Mouse (Mus musculus) stomach, embryonic 16.5 days (tissue): Measurements from ENCODE around the gene Lrrc3c. TPM values are rescaled to one million over a fixed set of nuclear protein-coding genes. Genes with fewer than 3 reads are reported as not detected.
A peak's percentile ranks its signal among the peaks of the same experiment; 100 is the strongest.

Experiments
- ATAC-seq: fragments of 200-750 bp; cut with Nextera tagmentation; 2 replicates; pipeline ENCODE4 v1.8.0; 2017; ENCODE audit warnings: moderate number of reproducible peaks, moderate TSS enrichment; ENCODE audit not compliant: insufficient read depth, low FRiP score
- H3K27ac ChIP-seq: fragments of 300-500 bp; sonication (generic); 2 replicates; pipeline ENCODE4 v1.5.1; 2014; ENCODE audit warnings: low read length
- H3K27me3 ChIP-seq: fragments of 300-500 bp; sonication (generic); 2 replicates; pipeline ENCODE4 v1.6.1; 2014; ENCODE audit warnings: low read length, control low read depth, mixed read lengths; ENCODE audit not compliant: control insufficient read depth, insufficient read depth
- H3K36me3 ChIP-seq: fragments of 300-500 bp; sonication (generic); 2 replicates; pipeline ENCODE4 v1.6.1; 2014; ENCODE audit warnings: low read length; ENCODE audit not compliant: control insufficient read depth, insufficient read depth
- H3K4me1 ChIP-seq: fragments of 300-500 bp; sonication (generic); 2 replicates; pipeline ENCODE4 v1.6.1; 2014; ENCODE audit warnings: low read length, control low read depth, mixed read lengths; ENCODE audit not compliant: control insufficient read depth, insufficient read depth
- H3K4me2 ChIP-seq: fragments of 300-500 bp; sonication (generic); 2 replicates; pipeline ENCODE4 v1.6.1; 2014; ENCODE audit warnings: low read depth, low read length, mixed read lengths
- H3K4me3 ChIP-seq: fragments of 300-500 bp; sonication (generic); replicated peaks from 2 replicates; pipeline ENCODE4 v1.5.1; 2014; ENCODE audit warnings: mild to moderate bottlenecking, low read length
- H3K9ac ChIP-seq: fragments of 300-500 bp; sonication (generic); 2 replicates; pipeline ENCODE4 v1.6.1; 2014; ENCODE audit warnings: low read length
- H3K9me3 ChIP-seq: fragments of 300-500 bp; sonication (generic); replicated peaks from 2 replicates; pipeline ENCODE4 v1.6.1; 2016; ENCODE audit warnings: low read length, control low read depth; ENCODE audit not compliant: control insufficient read depth
- WGBS: fragments of 180-500 bp; shearing (Covaris S2); extraction: QIAGEN DNeasy Blood & Tissue Kit; methylation state at CpG from one replicate; pipeline ENCODE4 v1.1.7; 2014; 5-methylcytosine and 5-hydroxymethylcytosine counted together
- polyA plus RNA-seq: library from polyadenylated mRNA; unstranded; fragments of >200 nt; fragmentation: Nextera tagmentation; extraction: Ambion mirVana; gene quantifications from 2 replicates; pipeline ENCODE4 v1.2.1, GENCODE M21; 2015

Gene Lrrc3c
- polyA plus RNA-seq, result not detected in 2 replicates

- H3K27me3 ChIP-seq, result peaks cover 8% of the 10 kb centered on the region; the same call in 1 of the 2 replicates
- no peaks in the 10 kb centered on the region for H3K9me3 ChIP-seq
- H3K4me2 ChIP-seq, result no peak within 1 kb of the TSS
- ATAC-seq, result no peak
- no peak within 1 kb of the TSS for H3K9ac ChIP-seq
- no peak within 1 kb of the TSS for H3K4me3 ChIP-seq
- H3K27ac ChIP-seq, result no peak within 1 kb of the TSS
- peaks cover 3% of the 10 kb centered on the region; the same call in 1 of the 2 replicates for H3K4me1 ChIP-seq
- 69% methylated on average over 8 of the region's 8 CpGs for WGBS
- no peaks in the 10 kb centered on the region for H3K36me3 ChIP-seq
Measured at GRCm38 (mm10) chr11:98597991-98598390, at the start of gene Lrrc3c. Lrrc3c (plus strand) TSS chr11:98598291.

DNA sequence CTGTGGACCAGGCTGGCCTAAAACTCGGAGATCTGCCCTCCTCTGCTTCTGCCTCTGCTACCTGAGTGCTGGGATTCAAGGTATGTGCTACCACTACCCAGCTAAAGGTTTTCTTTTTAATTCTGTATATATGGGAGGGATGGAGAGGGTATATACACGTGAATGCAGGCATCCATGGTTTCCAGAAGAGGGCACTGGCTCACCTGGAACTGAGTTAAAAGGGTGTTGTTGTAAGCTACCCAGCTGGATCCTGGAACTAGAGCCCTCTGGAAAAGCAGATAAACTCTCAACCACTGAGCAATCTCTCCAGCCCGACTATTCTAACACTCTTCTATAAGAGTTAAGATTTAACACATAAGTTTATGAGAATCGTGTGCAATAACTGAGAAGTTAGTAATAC is 48.7 kb upstream of the Lrrc3c start:
- Histone ChIP-seq H3K27me3 (peaks cover 49% of the 10 kb centered on the region), H3K9ac (no peak overlapping the region), H3K36me3 (no peaks in the 10 kb centered on the region), H3K27ac (no peak overlapping the region), H3K4me3 (no peak overlapping the region), H3K4me2 (no peak overlapping the region), H3K9me3 (0 out of 2 replicates have a peak, but pooled peaks cover 3% of the 10 kb centered on the region), H3K4me1 (peaks cover 11% of the 10 kb centered on the region)
- ATAC-seq, result no peak
- WGBS, result 66% methylated on average over 4 of the region's 4 CpGs

GRCm38 (mm10) chr11:98550311-98550974 is 47.6 kb upstream of the Lrrc3c start:
- ATAC-seq, result no peak
- Histone ChIP-seq H3K36me3 (no peaks in the 10 kb centered on the region), H3K27me3 (peaks cover 46% of the 10 kb centered on the region), H3K9me3 (0 out of 2 replicates have a peak, but pooled peaks cover 3% of the 10 kb centered on the region), H3K4me1 (peaks cover 9% of the 10 kb centered on the region), H3K4me3 (peak overlapping the region; percentile 81), H3K27ac (no peak overlapping the region), H3K9ac (peak overlapping the region; percentile 86), H3K4me2 (peak overlapping the region; percentile 78)
- WGBS, result 17% methylated on average over 20 of the region's 20 CpGs

GRCm38 (mm10) chr11:98550975-98551828 is 46.9 kb upstream of the Lrrc3c start, which contains the start of gene Zpbp2:
Zpbp2 (plus strand) TSS chr11:98551097.
- 1% methylated on average over 51 of the region's 51 CpGs for WGBS

DNA sequence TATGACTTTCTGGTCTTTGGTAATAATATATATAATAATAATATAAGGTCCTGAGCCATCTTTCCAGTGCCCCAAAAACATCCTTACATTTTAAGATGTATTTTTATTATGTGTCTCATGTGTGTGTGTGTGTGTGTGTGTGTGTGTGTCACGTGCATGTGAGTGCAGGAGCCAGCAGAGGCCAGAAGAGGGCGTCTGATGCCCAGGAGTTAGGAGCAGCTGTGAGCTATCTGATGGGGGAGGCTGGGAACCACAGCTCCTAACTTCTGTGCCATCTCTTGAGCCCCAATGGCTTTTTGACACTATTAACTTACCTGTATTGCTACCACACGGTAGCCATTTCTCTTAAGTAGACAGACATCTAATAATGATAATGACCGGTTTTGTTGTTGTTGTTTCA is 44.1 kb upstream of the Lrrc3c start:
- no peak for ATAC-seq
- peaks cover 16% of the 10 kb centered on the region for H3K27me3 ChIP-seq
- WGBS, result 85% methylated on average over 4 of the region's 4 CpGs
- no peak overlapping the region for H3K27ac ChIP-seq
- peaks cover 4% of the 10 kb centered on the region; the same call in 1 of the 2 replicates for H3K4me1 ChIP-seq
- no peak overlapping the region for H3K4me3 ChIP-seq
- no peak overlapping the region for H3K9ac ChIP-seq
- H3K4me2 ChIP-seq, result no peak overlapping the region
- H3K9me3 ChIP-seq, result 0 out of 2 replicates have a peak, but pooled peaks cover 3% of the 10 kb centered on the region
- H3K36me3 ChIP-seq, result no peaks in the 10 kb centered on the region

More at GRCm38 (mm10) chr11:98550975-98551828, 46.9 kb upstream of the Lrrc3c start, which contains the start of gene Zpbp2:
- peak within 1 kb of the TSS; percentile 81 for H3K4me3 ChIP-seq
- H3K36me3 ChIP-seq, result no peaks in the 10 kb centered on the region
- ATAC-seq, result peak; percentile 98
- peaks cover 4% of the 10 kb centered on the region; the same call in 1 of the 2 replicates for H3K4me1 ChIP-seq
- H3K9ac ChIP-seq, result peak within 1 kb of the TSS; percentile 86
- H3K9me3 ChIP-seq, result 0 out of 2 replicates have a peak, but pooled peaks cover 3% of the 10 kb centered on the region
- H3K4me2 ChIP-seq, result peak within 1 kb of the TSS; percentile 78
- H3K27ac ChIP-seq, result peak within 1 kb of the TSS; percentile 68
- H3K27me3 ChIP-seq, result peaks cover 38% of the 10 kb centered on the region

GRCm38 (mm10) chr11:98555124-98555700 is 42.9 kb upstream of the Lrrc3c start:
- H3K9me3 ChIP-seq, result 0 out of 2 replicates have a peak, but pooled peaks cover 3% of the 10 kb centered on the region
- WGBS, result 62% methylated on average over 12 of the region's 12 CpGs

GRCm38 (mm10) chr11:98560942-98561341 is 37.1 kb upstream of the Lrrc3c start:
- Histone ChIP-seq H3K27me3 (no peaks in the 10 kb centered on the region; the same call in 1 of the 2 replicates), H3K27ac (no peak overlapping the region)
- ATAC-seq, result no peak

More at GRCm38 (mm10) chr11:98555124-98555700, 42.9 kb upstream of the Lrrc3c start:
- H3K27ac ChIP-seq, result no peak overlapping the region
- H3K4me2 ChIP-seq, result no peak overlapping the region
- no peaks in the 10 kb centered on the region for H3K36me3 ChIP-seq
- H3K4me3 ChIP-seq, result no peak overlapping the region
- no peak for ATAC-seq
- H3K9ac ChIP-seq, result no peak overlapping the region
- peaks cover 4% of the 10 kb centered on the region; the same call in 1 of the 2 replicates for H3K4me1 ChIP-seq
- H3K27me3 ChIP-seq, result peaks cover 4% of the 10 kb centered on the region

GRCm38 (mm10) chr11:98563025-98563424 is 35.1 kb upstream of the Lrrc3c start:
- no peak overlapping the region for H3K27ac ChIP-seq

More at GRCm38 (mm10) chr11:98560942-98561341, 37.1 kb upstream of the Lrrc3c start:
- no peaks in the 10 kb centered on the region for H3K4me1 ChIP-seq
- no peaks in the 10 kb centered on the region for H3K36me3 ChIP-seq
- no peak overlapping the region for H3K4me2 ChIP-seq
- WGBS, result 26% methylated on average over 7 of the region's 7 CpGs
- H3K9me3 ChIP-seq, result no peaks in the 10 kb centered on the region
- H3K9ac ChIP-seq, result no peak overlapping the region
- H3K4me3 ChIP-seq, result no peak overlapping the region

More at GRCm38 (mm10) chr11:98563025-98563424, 35.1 kb upstream of the Lrrc3c start:
- H3K9ac ChIP-seq, result no peak overlapping the region
- H3K4me3 ChIP-seq, result no peak overlapping the region
- H3K36me3 ChIP-seq, result no peaks in the 10 kb centered on the region
- H3K27me3 ChIP-seq, result no peaks in the 10 kb centered on the region; the same call in 1 of the 2 replicates
- 85% methylated on average over 3 of the region's 3 CpGs for WGBS
- H3K4me2 ChIP-seq, result no peak overlapping the region
- no peaks in the 10 kb centered on the region for H3K4me1 ChIP-seq
- ATAC-seq, result no peak
- no peaks in the 10 kb centered on the region for H3K9me3 ChIP-seq
